Mouse (Mus musculus): Measurements from ENCODE around the gene Notch3.

DNA sequence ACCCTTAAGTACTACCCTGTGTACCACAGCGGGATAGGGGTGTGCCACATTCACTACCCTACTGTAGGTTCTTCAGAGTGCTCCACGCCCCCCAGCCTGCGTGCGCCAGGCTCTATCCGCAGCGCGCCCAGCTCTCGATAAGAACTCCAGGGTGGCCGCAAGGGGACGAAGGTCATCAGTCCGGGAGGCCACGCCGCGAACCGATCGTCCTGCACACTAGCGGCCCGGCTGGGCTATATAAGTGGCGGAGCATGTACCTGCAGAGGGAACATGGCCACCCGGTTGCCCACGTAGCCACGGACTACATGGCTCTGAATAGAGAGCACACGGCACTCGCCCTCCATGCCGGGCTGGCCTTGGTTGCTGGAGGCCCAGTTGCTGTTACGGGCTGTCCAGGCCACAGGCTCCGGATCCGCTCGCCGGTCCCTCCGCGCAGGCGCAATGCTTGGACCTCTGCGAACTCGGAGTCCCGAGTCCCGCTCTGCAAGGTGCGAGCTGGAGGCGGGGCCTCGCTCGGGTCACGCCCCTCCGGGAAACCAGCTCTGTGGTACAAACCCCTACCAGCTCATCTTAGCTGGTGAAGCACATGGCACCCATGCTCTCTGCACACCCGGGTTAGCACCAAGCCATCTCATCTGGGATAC, 66.6 kb downstream of the Notch3 start:
- TF ChIP-seq CTCF (IDR thresholded peaks at IDR 0.05; ENCODE audit: low read depth) (no peak; the same call in 1 of the 2 replicates), EP300 (IDR thresholded peaks at IDR 0.05; ENCODE audit: low read depth) (no peak)
